Mouse (Mus musculus): Measurements from ENCODE around the gene Hira. TPM values are rescaled to one million over a fixed set of nuclear protein-coding genes. Genes with fewer than 3 reads are reported as not detected.
A peak's percentile ranks its signal among the peaks of the same experiment; 100 is the strongest.
"Not testable (repeated sequence)": the region's sequence is repeated elsewhere in the genome, so short reads cannot be mapped to it uniquely, and the experiment has no call there.

Gene Hira
- polyA plus RNA-seq, 1 experiment, result 51.6 TPM

DNA sequence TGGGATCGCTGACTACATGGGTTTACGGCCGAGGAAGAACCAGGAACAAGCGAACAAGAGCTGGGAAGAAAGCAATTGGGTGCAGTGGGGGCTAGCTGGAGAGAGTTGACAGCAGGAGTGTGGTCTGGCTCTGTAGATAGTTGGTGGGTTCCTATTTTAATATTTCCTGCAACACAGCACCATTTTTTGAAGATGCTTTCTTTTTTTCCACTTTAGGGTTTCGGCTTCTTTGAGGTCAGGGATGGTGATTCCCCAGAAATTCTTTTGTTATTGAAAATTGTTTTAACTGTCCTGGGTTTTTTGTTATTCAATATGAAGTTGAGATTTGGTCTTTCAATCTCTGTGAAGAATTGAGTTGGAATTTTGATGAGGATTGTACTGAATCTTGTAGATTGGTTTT lies 110.0 kb downstream of the Hira start:
- 93% methylated on average over 5 of the region's 5 CpGs for WGBS
- no peak overlapping the region for H3K4me3 ChIP-seq (ENCODE audit: insufficient read depth, low read depth, low read length)
- no peaks in the 10 kb centered on the region for H3K4me1 ChIP-seq (ENCODE audit: control insufficient read depth, insufficient read depth, low read length)
- no peaks in the 10 kb centered on the region for H3K27me3 ChIP-seq (replicated peaks; ENCODE audit: control insufficient read depth, insufficient read depth, low read length)
- H3K27ac ChIP-seq (ENCODE audit: insufficient read depth, low read depth, low read length), result no peak overlapping the region
- H3K36me3 ChIP-seq (ENCODE audit: control insufficient read depth, insufficient read depth, low read length), result no peaks in the 10 kb centered on the region
- TF ChIP-seq POLR2A (IDR thresholded peaks at IDR 0.05; ENCODE audit: low read depth, low read length) (no peak), CTCF (conservative IDR thresholded peaks at IDR 0.05; ENCODE audit: insufficient read depth, insufficient read length, low read depth, low read length) (no peak)
- no peak for DNase-seq

DNA sequence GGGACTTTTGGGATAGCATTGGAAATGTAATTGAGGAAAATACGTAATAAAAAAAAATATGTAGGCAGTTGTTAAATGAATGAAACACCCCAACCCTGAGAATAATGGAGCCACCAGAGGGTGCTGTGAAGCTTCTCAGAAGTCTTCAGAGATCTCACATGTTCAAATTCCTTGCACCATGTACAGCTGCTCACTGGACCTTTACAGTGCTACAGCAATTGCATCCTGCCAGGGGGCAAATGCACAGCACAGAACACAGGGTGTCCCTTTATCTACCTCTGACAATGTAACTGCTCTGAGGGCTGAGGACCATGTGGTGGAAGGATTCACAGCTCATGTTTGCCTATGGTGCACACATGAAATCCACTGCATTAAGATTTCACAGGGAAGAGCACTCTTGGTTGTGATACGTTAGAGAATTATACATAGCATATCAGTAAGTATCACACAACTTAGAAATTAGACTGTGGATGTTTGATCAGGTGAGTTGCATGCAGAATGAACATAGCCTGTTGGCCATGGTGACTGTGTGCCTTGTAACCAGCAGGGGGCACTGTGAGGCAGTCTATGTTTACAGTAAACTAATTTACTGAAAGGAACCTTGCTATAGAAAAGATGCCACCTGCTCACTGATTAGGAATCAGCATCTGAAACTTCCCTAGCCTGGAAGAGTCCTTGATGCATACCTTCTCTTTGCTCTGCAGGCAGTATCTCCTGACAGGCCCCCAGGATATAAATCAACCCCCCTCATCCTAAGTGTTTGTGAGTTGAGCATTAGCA lies 126.0 kb downstream of the Hira start:
- 27% methylated on average over 2 of the region's 2 CpGs for WGBS
- peak; percentile 8 for DNase-seq
- H3K27me3 ChIP-seq (replicated peaks; ENCODE audit: control insufficient read depth, insufficient read depth, low read length); H3K27ac ChIP-seq (ENCODE audit: insufficient read depth, low read depth, low read length); H3K4me1 ChIP-seq (ENCODE audit: control insufficient read depth, insufficient read depth, low read length); H3K4me3 ChIP-seq (ENCODE audit: insufficient read depth, low read depth, low read length); H3K36me3 ChIP-seq (ENCODE audit: control insufficient read depth, insufficient read depth, low read length): not testable (repeated sequence)
- peak; percentile 62 for TF ChIP-seq CTCF (conservative IDR thresholded peaks at IDR 0.05; ENCODE audit: insufficient read depth, insufficient read length, low read depth, low read length)

DNA sequence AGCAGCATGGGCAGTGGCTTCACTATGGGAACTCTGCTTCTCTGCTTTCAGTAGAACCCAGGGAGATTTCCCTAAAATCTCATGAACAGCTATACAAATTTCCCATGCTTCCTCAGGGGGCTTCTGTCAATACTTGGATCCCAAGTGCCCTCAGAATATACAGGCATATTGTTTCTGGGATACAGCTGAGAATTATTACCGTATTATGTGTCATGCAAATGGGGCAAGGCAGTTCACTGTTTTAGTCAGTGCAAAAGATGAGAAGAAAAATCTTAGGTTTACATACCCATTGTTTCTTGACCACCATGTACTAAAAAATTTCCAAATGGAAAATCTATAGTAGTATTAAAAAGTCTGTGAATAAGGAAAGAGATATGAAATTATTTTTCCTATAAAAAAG lies 126.9 kb downstream of the Hira start:
- H3K4me1 ChIP-seq (ENCODE audit: control insufficient read depth, insufficient read depth, low read length), result no peaks in the 10 kb centered on the region
- H3K4me3 ChIP-seq (ENCODE audit: insufficient read depth, low read depth, low read length), result no peak overlapping the region
- no peak overlapping the region for H3K27ac ChIP-seq (ENCODE audit: insufficient read depth, low read depth, low read length)
- H3K36me3 ChIP-seq (ENCODE audit: control insufficient read depth, insufficient read depth, low read length), result no peaks in the 10 kb centered on the region
- H3K27me3 ChIP-seq (replicated peaks; ENCODE audit: control insufficient read depth, insufficient read depth, low read length), result no peaks in the 10 kb centered on the region
- TF ChIP-seq CTCF (conservative IDR thresholded peaks at IDR 0.05; ENCODE audit: insufficient read depth, insufficient read length, low read depth, low read length) (no peak), POLR2A (IDR thresholded peaks at IDR 0.05; ENCODE audit: low read depth, low read length) (no peak)
- 90% methylated on average over 1 of the region's 1 CpGs for WGBS
- no peak for DNase-seq

DNA sequence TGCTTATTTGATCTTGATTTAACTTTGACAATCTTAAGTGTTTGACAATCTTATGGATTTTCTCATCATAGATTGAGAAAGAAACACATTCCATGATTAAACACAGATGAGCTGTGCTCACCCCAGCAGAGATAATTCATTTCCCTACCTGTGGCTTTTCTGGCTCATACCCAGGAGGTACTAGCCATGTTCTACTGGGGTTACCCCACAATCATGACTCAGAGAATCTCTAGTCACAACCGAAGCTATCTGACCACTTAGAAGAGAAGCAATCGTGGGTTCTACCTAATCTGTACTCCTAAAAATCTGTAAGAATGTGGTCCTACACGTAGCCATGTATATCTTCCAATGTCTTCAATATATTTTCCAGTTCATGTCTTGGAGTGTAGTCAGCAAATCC lies 128.5 kb downstream of the Hira start:
- no peak for DNase-seq
- no peaks in the 10 kb centered on the region for H3K27me3 ChIP-seq (replicated peaks; ENCODE audit: control insufficient read depth, insufficient read depth, low read length)
- no peaks in the 10 kb centered on the region for H3K36me3 ChIP-seq (ENCODE audit: control insufficient read depth, insufficient read depth, low read length)
- H3K27ac ChIP-seq (ENCODE audit: insufficient read depth, low read depth, low read length), result no peak overlapping the region
- WGBS, result 68% methylated on average over 3 of the region's 3 CpGs
- no peak for TF ChIP-seq CTCF (conservative IDR thresholded peaks at IDR 0.05; ENCODE audit: insufficient read depth, insufficient read length, low read depth, low read length)
- TF ChIP-seq POLR2A (IDR thresholded peaks at IDR 0.05; ENCODE audit: low read depth, low read length), result no peak
- H3K4me1 ChIP-seq (ENCODE audit: control insufficient read depth, insufficient read depth, low read length), result no peaks in the 10 kb centered on the region
- H3K4me3 ChIP-seq (ENCODE audit: insufficient read depth, low read depth, low read length), result no peak overlapping the region

DNA sequence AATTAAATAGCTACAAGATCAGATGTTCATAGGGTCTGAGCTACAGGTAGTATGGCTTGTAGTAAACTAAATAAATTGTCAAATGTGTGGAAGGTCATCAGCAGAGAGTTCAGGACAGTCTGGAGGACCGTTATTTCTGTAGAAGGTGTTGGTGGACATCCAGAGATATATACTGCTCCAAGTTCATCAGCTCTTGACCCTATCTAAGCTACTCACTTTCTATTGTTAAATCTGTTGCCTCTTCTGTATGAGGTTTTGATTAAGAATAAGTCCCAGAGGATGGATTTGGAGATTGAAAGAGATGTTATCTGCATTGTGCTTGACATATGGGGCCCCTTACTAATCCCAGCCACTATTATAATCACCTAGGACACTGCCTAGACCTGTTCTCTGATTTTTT lies 129.9 kb downstream of the Hira start:
- Histone ChIP-seq H3K27me3 (replicated peaks; ENCODE audit: control insufficient read depth, insufficient read depth, low read length) (no peaks in the 10 kb centered on the region), H3K4me1 (ENCODE audit: control insufficient read depth, insufficient read depth, low read length) (no peaks in the 10 kb centered on the region), H3K36me3 (ENCODE audit: control insufficient read depth, insufficient read depth, low read length) (no peaks in the 10 kb centered on the region), H3K4me3 (ENCODE audit: insufficient read depth, low read depth, low read length) (no peak overlapping the region), H3K27ac (ENCODE audit: insufficient read depth, low read depth, low read length) (no peak overlapping the region)
- no peak for DNase-seq
- TF ChIP-seq CTCF (conservative IDR thresholded peaks at IDR 0.05; ENCODE audit: insufficient read depth, insufficient read length, low read depth, low read length) (no peak), POLR2A (IDR thresholded peaks at IDR 0.05; ENCODE audit: low read depth, low read length) (no peak)
- 76% methylated on average over 1 of the region's 1 CpGs for WGBS

DNA sequence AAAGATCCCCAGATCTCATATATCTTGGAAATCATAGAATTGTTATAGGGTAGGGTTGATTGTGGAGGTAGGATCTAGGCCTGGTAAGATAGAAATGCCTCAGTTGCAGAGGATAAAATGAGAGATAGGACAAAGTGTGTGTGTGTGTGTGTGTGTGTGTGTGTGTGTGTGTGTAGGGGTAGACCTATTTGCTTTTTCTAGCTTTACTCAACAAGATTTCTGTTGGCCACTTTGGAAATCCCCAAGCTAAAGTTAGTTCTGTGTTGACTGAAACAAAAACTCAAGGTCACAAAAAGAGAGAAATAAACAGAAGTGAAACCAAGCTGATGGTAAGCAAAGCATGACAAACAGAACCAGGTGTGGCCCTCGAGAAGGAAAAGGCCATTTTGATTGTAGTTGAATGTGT lies 130.4 kb downstream of the Hira start:
- not testable (repeated sequence) for H3K4me3 ChIP-seq (ENCODE audit: insufficient read depth, low read depth, low read length); H3K4me1 ChIP-seq (ENCODE audit: control insufficient read depth, insufficient read depth, low read length); H3K27ac ChIP-seq (ENCODE audit: insufficient read depth, low read depth, low read length); DNase-seq; H3K36me3 ChIP-seq (ENCODE audit: control insufficient read depth, insufficient read depth, low read length); H3K27me3 ChIP-seq (replicated peaks; ENCODE audit: control insufficient read depth, insufficient read depth, low read length)
- WGBS, result 27% methylated on average over 1 of the region's 1 CpGs

DNA sequence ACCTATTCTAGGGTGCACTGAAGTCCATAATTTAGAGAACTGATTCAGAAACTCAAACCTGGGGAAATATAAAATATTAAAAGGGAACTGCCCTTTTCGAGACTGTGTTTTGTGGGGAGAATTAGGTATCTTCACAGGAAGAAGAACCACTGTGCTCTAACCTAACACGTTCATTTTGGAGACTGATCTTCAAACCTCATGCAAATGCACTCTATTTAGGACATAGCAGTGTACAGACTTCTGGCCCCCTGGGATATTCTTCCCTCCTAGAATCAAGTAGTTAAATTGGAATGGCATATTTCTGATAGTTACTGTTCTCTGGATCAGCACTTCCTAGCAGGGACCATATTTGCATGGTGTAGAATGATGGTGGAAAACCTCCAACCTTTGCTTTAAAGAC lies 133.9 kb downstream of the Hira start:
- WGBS, result 71% methylated on average over 2 of the region's 2 CpGs
- Histone ChIP-seq H3K4me3 (ENCODE audit: insufficient read depth, low read depth, low read length) (no peak overlapping the region), H3K27me3 (replicated peaks; ENCODE audit: control insufficient read depth, insufficient read depth, low read length) (no peaks in the 10 kb centered on the region), H3K4me1 (ENCODE audit: control insufficient read depth, insufficient read depth, low read length) (no peaks in the 10 kb centered on the region), H3K36me3 (ENCODE audit: control insufficient read depth, insufficient read depth, low read length) (no peaks in the 10 kb centered on the region), H3K27ac (ENCODE audit: insufficient read depth, low read depth, low read length) (no peak overlapping the region)
- DNase-seq, result no peak
- TF ChIP-seq CTCF (conservative IDR thresholded peaks at IDR 0.05; ENCODE audit: insufficient read depth, insufficient read length, low read depth, low read length) (no peak), POLR2A (IDR thresholded peaks at IDR 0.05; ENCODE audit: low read depth, low read length) (no peak)
